Mouse (Mus musculus) heart, embryonic 10.5 days (tissue): ENCODE results near the gene Gmfb. TPM values are rescaled to one million over a fixed set of nuclear protein-coding genes. Genes with fewer than 3 reads are reported as not detected.
A peak's percentile ranks its signal among the peaks of the same experiment; 100 is the strongest.

ENCODE experiments used
- DNase-seq: peaks from one replicate; pipeline ENCODE4 v3.0.0-alpha.2; 2017; ENCODE audit warnings: low spot score
- H3K27ac ChIP-seq: fragments of 300-500 bp; sonication (generic); 2 replicates; pipeline ENCODE4 v1.5.1; 2016; ENCODE audit warnings: mild to moderate bottlenecking
- H3K27me3 ChIP-seq: fragments of 300-500 bp; sonication (generic); 2 replicates; pipeline ENCODE4 v1.6.1; 2016; ENCODE audit warnings: mild to moderate bottlenecking; ENCODE audit not compliant: poor library complexity, insufficient read depth, severe bottlenecking
- H3K36me3 ChIP-seq: fragments of 300-500 bp; sonication (generic); 2 replicates; pipeline ENCODE4 v1.6.1; 2016; ENCODE audit warnings: mild to moderate bottlenecking, moderate library complexity
- H3K4me1 ChIP-seq: fragments of 300-500 bp; sonication (generic); 2 replicates; pipeline ENCODE4 v1.6.1; 2016; ENCODE audit warnings: mild to moderate bottlenecking
- H3K4me3 ChIP-seq: fragments of 300-500 bp; sonication (generic); 2 replicates; pipeline ENCODE4 v1.5.1; 2016; ENCODE audit warnings: mild to moderate bottlenecking, moderate library complexity
- H3K9me3 ChIP-seq: fragments of 300-500 bp; sonication (generic); 2 replicates; pipeline ENCODE4 v1.6.1; 2016; ENCODE audit warnings: mild to moderate bottlenecking, moderate library complexity
- WGBS: fragments of 180-500 bp; shearing (Covaris S2); methylation state at CpG from one replicate; pipeline ENCODE4 v1.1.7; 2016; 5-methylcytosine and 5-hydroxymethylcytosine counted together
- polyA plus RNA-seq: library from polyadenylated mRNA; unstranded; fragments of >200 nt; fragmentation: Nextera tagmentation; extraction: Ambion mirVana; gene quantifications from 2 replicates; pipeline ENCODE4 v1.2.1, GENCODE M21; 2016

The Gmfb gene
- polyA plus RNA-seq, result 73.6 and 75.6 TPM in 2 replicates

DNA sequence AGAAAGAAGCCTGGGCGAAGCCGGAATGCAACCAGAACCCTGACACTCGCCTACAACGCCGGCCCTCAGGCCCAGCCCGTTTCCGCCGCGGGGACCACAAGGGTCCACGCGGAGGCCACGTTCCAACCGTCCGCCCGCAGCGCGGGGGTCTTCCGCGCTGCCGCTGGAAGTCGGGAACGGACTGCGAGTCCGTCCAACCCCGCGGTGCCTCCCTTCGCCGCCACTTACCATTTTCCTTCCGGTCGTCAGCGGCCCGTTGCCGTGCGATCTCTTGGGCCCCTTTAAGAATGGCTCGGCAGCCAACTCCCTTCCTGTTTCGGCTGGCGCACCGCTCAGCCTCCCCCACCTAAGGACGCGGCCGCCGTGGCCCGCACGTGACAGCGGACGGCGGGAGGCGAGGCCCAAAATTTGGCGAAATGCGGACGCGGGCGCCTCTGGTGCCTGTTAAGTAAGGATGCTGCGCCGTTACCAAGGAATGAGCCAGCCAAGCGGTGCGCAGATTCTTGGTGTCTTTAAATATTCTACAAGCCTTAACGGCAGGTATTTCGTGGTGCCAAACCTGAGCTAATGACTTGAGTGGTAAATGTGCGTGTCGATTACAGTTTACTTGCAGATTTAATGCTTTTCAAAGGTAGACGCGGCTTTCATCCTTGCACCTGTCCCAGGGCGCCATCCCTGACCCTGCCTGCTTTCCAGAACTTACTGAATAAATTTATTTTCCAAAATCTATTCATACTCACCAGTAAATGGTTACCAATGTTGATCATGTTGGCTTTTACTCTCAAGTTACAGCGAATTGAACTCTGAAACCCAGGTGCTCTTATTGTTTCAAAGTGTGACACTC, at the start of gene Gmfb:
TSS of gene Gmfb (minus strand) at position 370 of the 844 bp plus-strand sequence.
- peaks cover 5% of the 10 kb centered on the region for H3K36me3 ChIP-seq
- DNase-seq, result peak; percentile 96
- H3K9me3 ChIP-seq, result no peaks in the 10 kb centered on the region
- H3K4me3 ChIP-seq, result peak within 1 kb of the TSS; percentile 88
- H3K27me3 ChIP-seq, result peaks cover 9% of the 10 kb centered on the region; the same call in 1 of the 2 replicates
- WGBS, result under 1% methylated on average over 65 of the region's 65 CpGs
- peaks cover 13% of the 10 kb centered on the region for H3K4me1 ChIP-seq
- H3K27ac ChIP-seq, result peak within 1 kb of the TSS; percentile 97

DNA sequence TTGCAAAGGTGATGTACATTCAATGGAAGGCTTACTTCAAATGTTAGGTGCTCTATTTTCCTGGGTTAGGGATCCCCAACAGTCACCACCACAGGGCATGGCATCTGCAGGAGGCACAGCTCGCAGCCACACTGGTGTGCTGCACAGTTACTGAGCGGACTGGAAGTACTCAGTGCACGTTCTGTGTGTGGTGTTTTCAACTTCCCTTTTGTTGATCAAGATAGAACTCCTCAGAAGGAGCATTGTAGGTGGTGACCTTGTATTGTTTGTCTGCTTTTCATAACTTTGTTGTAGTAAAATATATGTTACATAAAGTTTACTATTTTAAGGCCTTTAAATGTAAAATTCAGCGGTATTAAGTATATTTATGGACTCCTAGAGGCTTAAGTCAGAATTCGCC, 40.9 kb upstream of the Gmfb start:
- Histone ChIP-seq H3K36me3 (peaks cover 7% of the 10 kb centered on the region; the same call in 1 of the 2 replicates), H3K27me3 (no peaks in the 10 kb centered on the region), H3K27ac (no peak overlapping the region), H3K4me3 (no peak overlapping the region), H3K4me1 (no peaks in the 10 kb centered on the region), H3K9me3 (no peaks in the 10 kb centered on the region)
- DNase-seq, result no peak
- 90% methylated on average over 5 of the region's 5 CpGs for WGBS

DNA sequence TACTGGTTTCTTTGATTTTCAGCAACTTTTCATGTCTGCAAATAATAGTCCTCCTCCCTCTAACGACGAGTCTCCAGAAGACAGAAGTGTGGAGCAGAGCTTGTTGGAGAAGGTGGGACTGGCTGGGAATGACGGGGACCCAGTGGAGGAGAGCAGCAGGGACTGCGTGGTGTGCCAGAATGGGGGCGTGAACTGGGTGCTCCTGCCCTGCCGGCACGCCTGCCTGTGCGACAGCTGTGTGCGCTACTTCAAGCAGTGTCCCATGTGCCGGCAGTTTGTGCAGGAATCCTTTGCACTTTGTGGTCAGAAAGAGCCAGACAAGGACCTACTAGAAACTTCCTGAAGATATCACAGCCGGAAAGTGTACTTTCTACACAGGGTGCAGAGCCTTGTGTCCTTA, 31.6 kb upstream of the Gmfb start:
- Histone ChIP-seq H3K9me3 (no peaks in the 10 kb centered on the region), H3K27ac (no peak overlapping the region), H3K27me3 (no peaks in the 10 kb centered on the region), H3K4me3 (no peak overlapping the region), H3K36me3 (peaks cover 18% of the 10 kb centered on the region), H3K4me1 (0 out of 2 replicates have a peak, but pooled peaks cover 5% of the 10 kb centered on the region)
- DNase-seq, result no peak
- 64% methylated on average over 11 of the region's 11 CpGs for WGBS

DNA sequence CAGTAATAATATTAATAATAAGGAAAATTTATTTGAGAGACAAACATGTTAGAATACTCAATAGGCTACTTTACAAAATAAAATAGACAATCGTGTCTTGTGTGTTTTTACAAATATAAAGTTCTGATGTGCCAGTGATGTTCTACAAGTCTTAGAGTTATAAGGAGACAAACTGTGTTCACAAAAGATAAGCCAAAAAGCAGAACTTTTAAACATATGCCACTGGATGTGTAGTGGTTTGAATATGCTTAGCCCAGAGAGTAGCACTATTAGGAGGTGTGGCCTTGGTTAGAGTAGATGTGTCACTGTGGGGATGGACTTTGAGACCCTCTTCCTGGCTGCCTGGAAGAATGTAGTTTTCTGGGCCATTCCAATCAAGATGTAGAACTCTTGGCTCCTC, 27.7 kb upstream of the Gmfb start:
- no peaks in the 10 kb centered on the region for H3K27me3 ChIP-seq
- no peak for DNase-seq
- 93% methylated on average over 1 of the region's 1 CpGs for WGBS

DNA sequence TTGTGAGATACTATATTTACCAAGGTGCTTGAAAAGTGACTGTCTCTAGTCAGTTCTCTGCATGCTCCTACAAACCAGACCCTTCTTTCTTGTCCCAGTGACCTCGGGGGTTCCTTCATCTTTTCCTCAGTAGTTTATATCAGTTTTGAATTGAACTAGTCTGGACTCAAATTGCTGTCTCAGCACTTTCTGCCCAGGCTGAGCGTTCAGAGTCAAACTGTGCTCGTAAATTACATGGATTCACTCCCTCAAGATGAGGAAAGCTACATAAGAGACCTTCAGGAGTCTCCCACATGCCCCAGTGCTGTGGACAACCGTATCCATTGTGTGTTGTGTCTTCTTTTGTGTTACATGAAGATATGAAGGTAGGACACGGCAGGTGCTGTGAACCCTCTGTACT, 26.7 kb upstream of the Gmfb start:
- H3K36me3 ChIP-seq, result peaks cover 17% of the 10 kb centered on the region

More for the DNA sequence above, 27.7 kb upstream of the Gmfb start:
- H3K27ac ChIP-seq, result no peak overlapping the region
- peaks cover 19% of the 10 kb centered on the region for H3K36me3 ChIP-seq
- 0 out of 2 replicates have a peak, but pooled peaks cover 5% of the 10 kb centered on the region for H3K4me1 ChIP-seq
- H3K9me3 ChIP-seq, result no peaks in the 10 kb centered on the region
- H3K4me3 ChIP-seq, result no peak overlapping the region

DNA sequence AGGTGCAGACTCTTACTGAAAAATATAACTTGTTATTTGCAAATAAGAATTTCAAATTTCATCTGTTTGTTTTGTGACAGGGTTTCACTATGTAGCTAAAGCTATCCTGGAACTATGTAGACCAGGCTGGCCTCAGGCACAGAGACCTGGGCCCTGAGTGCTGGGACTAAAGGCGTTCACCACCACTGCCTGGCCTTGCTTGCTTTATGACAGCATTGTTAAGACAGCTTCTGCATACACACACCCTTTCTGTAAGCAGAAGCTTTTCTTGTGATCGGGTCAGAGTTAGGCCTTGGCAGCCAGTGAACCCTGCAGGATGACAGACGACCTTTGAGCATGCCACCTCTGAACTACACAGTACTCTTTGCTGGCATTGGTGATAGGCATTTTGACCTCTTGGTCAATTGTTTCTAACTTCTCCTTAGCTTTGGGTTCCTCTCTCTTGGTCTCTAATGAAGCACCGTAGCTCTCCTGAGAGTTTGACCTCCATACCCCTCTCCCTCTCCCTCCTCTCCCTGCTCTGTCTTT, 26.1 kb upstream of the Gmfb start:
- no peak for DNase-seq
- H3K27me3 ChIP-seq, result no peaks in the 10 kb centered on the region
- H3K27ac ChIP-seq, result no peak overlapping the region
- no peak overlapping the region for H3K4me3 ChIP-seq
- no peaks in the 10 kb centered on the region for H3K9me3 ChIP-seq
- peaks cover 14% of the 10 kb centered on the region for H3K36me3 ChIP-seq
- no peaks in the 10 kb centered on the region for H3K4me1 ChIP-seq
- WGBS, result 84% methylated on average over 4 of the region's 4 CpGs

More for the DNA sequence above, 26.7 kb upstream of the Gmfb start:
- H3K27ac ChIP-seq, result no peak overlapping the region
- H3K4me3 ChIP-seq, result no peak overlapping the region
- no peaks in the 10 kb centered on the region for H3K27me3 ChIP-seq
- H3K4me1 ChIP-seq, result 0 out of 2 replicates have a peak, but pooled peaks cover 2% of the 10 kb centered on the region
- WGBS, result 85% methylated on average over 5 of the region's 5 CpGs
- DNase-seq, result no peak
- H3K9me3 ChIP-seq, result no peaks in the 10 kb centered on the region

DNA sequence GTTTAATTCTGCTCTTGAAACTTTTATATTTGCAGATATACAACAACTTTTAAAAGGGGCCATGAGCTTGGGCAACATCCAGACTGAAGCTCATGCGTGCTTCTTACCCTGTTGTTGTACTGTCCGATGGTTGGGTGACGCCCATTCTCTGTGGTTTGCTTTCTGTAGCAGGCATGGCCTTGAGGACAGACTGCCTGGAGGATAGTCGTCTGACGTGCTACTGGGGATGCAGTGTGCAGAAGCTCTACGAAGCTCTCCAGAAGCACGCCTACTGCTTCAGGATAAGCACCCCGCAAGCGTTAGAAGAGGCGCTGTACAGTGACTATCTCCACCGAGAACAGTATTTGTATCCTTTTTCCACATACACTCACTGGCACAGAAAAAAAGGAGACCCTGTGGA, 23.7 kb upstream of the Gmfb start:
- no peaks in the 10 kb centered on the region for H3K9me3 ChIP-seq
- H3K27ac ChIP-seq, result no peak overlapping the region
- H3K36me3 ChIP-seq, result peaks cover 34% of the 10 kb centered on the region
- 0 out of 2 replicates have a peak, but pooled peaks cover 4% of the 10 kb centered on the region for H3K4me1 ChIP-seq
- no peaks in the 10 kb centered on the region for H3K27me3 ChIP-seq
- 92% methylated on average over 11 of the region's 11 CpGs for WGBS
- no peak overlapping the region for H3K4me3 ChIP-seq
- DNase-seq, result no peak

DNA sequence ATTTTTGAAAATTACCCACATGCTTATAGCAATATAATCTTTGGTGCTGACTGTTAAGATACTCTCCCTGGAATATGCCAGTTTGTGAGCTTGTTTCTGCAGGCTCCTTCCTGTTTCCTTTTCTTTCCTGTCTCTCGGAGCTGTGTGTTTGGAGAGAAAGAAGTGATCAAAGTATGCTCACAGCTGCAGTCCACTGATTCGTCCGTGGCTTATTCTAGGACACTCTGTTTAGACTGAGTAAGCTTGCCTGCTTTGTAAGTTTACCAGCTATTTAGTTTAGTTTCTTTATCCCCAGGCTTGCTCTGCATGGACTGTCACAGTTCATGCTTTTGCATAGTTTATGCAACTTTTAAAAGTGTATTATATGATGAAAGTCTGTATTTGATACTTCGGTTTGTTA, 17.3 kb upstream of the Gmfb start:
- Histone ChIP-seq H3K4me3 (no peak overlapping the region), H3K27ac (no peak overlapping the region), H3K36me3 (peaks cover 26% of the 10 kb centered on the region), H3K4me1 (peaks cover 10% of the 10 kb centered on the region; the same call in 1 of the 2 replicates), H3K27me3 (no peaks in the 10 kb centered on the region), H3K9me3 (no peaks in the 10 kb centered on the region)
- 68% methylated on average over 4 of the region's 4 CpGs for WGBS
- no peak for DNase-seq

DNA sequence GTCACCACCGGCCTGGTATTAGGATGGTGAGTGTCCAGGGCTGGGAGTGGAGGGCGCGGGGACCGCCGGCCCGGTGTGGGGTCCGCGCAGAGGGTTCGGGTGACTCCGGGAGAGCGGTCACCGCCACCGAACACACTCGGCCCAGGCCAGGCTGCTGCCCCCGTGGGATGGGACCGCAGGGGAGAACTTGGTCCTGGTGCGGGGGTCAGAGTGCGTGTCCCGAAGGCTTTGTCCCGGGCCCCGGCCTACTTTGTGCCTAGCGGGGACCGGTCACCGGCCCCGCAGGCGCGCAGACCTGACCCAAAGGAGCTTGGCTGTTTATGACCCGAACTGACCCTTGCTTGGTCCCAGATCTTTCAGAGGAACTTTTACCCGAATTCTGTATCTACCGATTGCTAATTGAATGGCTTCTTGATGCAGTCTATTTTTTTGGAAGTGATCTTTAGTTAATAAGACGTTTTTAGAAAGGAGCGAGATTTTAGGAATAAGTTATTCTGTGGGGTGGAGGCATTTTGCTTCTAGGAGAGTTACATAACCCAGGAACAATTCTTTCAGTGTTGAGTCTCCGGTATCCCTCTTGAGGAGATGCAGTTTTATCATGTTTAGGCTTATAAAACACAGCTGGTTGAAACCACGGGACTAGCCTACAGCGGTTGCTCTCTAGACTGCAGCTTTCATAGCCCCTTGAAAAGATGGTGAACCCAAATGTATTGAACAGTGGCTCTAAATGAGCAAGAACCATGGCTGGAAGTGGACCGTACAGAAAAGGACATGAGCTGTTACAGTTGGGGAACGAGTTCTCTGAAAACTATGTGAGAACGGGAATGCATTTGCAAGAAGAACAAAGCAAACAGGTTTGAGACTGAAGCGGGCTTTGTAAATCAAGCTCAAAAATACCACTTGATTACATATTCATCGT, 10.6 kb upstream of the Gmfb start:
- no peaks in the 10 kb centered on the region for H3K27me3 ChIP-seq
- 9% methylated on average over 40 of the region's 40 CpGs for WGBS
- peak overlapping the region; percentile 93 for H3K27ac ChIP-seq
- peak; percentile 77 for DNase-seq
- peaks cover 23% of the 10 kb centered on the region for H3K4me1 ChIP-seq
- H3K36me3 ChIP-seq, result no peaks in the 10 kb centered on the region
- peak overlapping the region; percentile 97 for H3K4me3 ChIP-seq
- no peaks in the 10 kb centered on the region for H3K9me3 ChIP-seq

DNA sequence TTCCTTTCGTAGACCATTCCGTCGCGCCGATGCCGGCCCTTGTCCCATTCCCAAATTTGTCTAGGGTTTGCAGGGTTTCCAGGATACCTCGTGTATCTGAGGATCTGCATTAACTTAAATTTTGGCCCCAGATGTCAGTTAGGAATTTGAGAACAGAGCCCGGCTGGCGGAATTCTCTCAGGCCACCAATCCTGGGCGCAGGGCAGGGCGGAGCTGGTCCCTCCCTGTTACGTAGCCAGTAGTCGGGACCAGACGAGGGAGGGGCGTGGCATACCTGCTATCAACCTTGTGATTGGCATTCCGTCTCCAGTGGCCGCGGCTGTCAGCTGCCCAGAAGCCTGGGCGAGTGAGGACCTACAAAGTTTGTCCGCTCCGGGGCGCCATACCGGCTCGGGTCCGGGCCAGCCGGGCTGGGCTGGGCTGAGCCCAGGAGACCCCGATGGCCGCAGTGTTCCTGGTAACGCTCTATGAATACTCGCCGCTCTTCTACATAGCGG, 9.8 kb upstream of the Gmfb start, which contains the start of gene Cgrrf1:
TSS of gene Cgrrf1 (plus strand) at position 289 of the 497 bp plus-strand sequence.
- under 1% methylated on average over 32 of the region's 32 CpGs for WGBS
- no peaks in the 10 kb centered on the region for H3K9me3 ChIP-seq
- H3K36me3 ChIP-seq, result no peaks in the 10 kb centered on the region
- peak within 1 kb of the TSS; percentile 97 for H3K4me3 ChIP-seq
- peak; percentile 99 for DNase-seq
- H3K27me3 ChIP-seq, result no peaks in the 10 kb centered on the region
- H3K27ac ChIP-seq, result peak within 1 kb of the TSS; percentile 93
- peaks cover 21% of the 10 kb centered on the region for H3K4me1 ChIP-seq

DNA sequence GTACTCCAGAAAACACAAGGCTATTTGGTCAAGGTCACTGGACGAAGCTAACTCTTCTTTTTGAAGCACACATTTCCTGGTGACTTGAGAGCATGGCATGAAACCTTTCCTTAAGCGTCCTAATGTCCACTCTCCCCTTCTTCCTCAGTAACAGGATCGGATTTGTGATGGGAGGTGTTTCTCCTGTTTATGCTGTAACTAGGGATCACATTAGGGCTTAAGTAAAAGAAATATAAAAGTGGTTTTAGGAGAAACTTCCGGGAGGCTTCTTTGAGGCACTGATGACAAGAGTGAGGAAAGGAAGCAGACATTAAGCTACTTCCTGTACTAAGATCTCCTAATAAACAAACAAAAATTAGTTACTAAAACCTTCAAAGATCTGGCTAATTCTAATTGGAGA, 9.3 kb upstream of the Gmfb start:
- Histone ChIP-seq H3K27me3 (no peaks in the 10 kb centered on the region), H3K4me3 (peak overlapping the region; percentile 97), H3K4me1 (peaks cover 17% of the 10 kb centered on the region), H3K9me3 (no peaks in the 10 kb centered on the region), H3K27ac (peak overlapping the region; percentile 93), H3K36me3 (no peaks in the 10 kb centered on the region)
- DNase-seq, result no peak
- 6% methylated on average over 4 of the region's 4 CpGs for WGBS

DNA sequence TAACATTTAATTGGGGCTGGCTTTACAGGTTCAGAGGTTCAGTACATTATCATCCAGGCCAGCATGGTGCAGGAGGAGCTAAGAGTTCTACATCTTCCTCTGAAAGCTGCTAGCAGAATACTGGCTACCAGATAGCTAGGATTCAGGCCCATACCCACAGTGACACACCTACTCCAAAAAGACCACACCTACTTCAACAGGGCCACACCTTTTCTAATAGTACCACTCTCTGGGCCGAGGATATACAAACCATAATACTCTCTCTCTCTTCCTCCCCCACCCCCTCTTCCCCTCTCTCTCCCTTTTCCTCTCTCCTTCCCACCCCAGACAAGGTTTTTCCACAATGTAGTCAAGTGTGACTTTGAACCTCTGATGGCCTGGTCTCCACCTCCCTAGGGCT, 5.4 kb upstream of the Gmfb start:
- Histone ChIP-seq H3K4me3 (no peak overlapping the region), H3K27me3 (peaks cover 9% of the 10 kb centered on the region; the same call in 1 of the 2 replicates), H3K4me1 (peaks cover 10% of the 10 kb centered on the region), H3K9me3 (no peaks in the 10 kb centered on the region), H3K27ac (no peak overlapping the region), H3K36me3 (no peaks in the 10 kb centered on the region)
- DNase-seq, result no peak
- WGBS, result 59% methylated on average over 1 of the region's 1 CpGs
